Mouse (Mus musculus) heart, postnatal 0 days (tissue): ENCODE results near the gene Mrps25.

Experiments used
- CTCF ChIP-seq: IDR thresholded peaks from 2 replicates; pipeline ENCODE4 v1.5.1; 2016; ENCODE audit warnings: antibody characterized with exemption, control low read depth, low read depth
- EP300 ChIP-seq: IDR thresholded peaks from 2 replicates; pipeline ENCODE4 v1.6.1; 2016; ENCODE audit warnings: antibody characterized with exemption, low read depth

DNA sequence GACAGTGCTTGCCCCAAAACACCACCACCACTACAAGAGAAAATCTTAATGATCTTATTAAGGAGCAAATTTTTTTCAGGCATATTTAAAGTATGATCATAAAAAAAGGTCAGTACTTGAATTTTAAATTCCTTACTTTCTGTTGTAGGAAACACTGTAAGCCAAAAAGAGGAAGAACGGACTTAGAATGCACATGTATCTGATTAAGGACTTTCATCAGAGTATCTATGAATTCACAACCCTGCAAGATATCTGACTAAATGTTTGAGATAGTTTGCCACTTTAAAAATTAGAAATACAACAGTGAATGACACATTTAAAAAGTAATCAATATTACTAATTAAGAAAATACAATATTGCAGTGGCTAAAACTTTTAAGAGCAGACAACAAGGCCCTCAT, 7.4 kb downstream of the Mrps25 start:
- TF ChIP-seq CTCF (no peak), EP300 (no peak)
